In the genomic region with DNA sequence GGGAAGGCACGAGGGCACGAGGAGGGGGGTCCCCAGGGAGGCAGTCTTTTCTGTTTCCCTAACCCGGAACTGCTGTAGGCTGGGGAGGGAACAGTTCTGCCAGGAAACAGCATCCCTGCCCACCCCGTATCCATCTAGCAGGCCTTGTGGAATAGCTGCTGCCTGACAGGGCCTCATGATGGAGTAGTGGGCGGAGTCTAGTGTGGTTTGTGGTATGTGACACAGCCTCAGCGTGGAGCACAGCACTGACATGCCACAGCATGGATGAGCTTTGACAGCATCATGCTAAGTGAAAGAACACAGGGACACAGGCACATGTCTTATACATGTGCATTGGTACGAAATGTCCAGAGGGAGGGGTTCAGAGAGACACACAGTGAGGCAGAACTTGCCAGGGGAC, we compare ENCODE assay signal across 23 mouse cellular contexts. TPM values are rescaled to one million over a fixed set of nuclear protein-coding genes. Genes with fewer than 3 reads are reported as not detected.
DNase-seq lines count a peak whose midpoint lies in the region; ATAC-seq lines count a peak whose summit lies in the region.
"Had no signal": no experiment of that assay in that cellular context is flagged by ENCODE, and none has a peak within 500 bp of the region (broad histone marks: within the 10 kb centered on the region; RNA-seq: fewer than 3 reads in every experiment).

No protein-coding gene starts in this region.

- no peak overlapping the region for H3K4me2 ChIP-seq in hindbrain, embryonic 11.5 days (replicated peaks; ENCODE audit: low read depth, low read length)
- no peak overlapping the region for H3K4me2 ChIP-seq in midbrain, embryonic 16.5 days (ENCODE audit: low read length)
- H3K4me2 ChIP-seq: embryonic facial prominence, embryonic 15.5 days; forebrain, embryonic 15.5 days; limb, embryonic 15.5 days; lung, embryonic 15.5 days; neural tube, embryonic 12.5 days; stomach, embryonic 15.5 days had no signal

- H3K9ac ChIP-seq in hindbrain, embryonic 11.5 days (ENCODE audit: low read depth, low read length): no peak overlapping the region
- no peak overlapping the region for H3K9ac ChIP-seq in midbrain, embryonic 16.5 days (ENCODE audit: low read depth, low read length)
- H3K9ac ChIP-seq: embryonic facial prominence, embryonic 15.5 days; forebrain, embryonic 15.5 days; limb, embryonic 15.5 days; lung, embryonic 15.5 days; neural tube, embryonic 12.5 days; stomach, embryonic 15.5 days had no signal

- no peak for DNase-seq in hindbrain, embryonic 10.5 days (ENCODE audit: low spot score)
- no peak for DNase-seq in hindbrain, embryonic 11.5 days (ENCODE audit: low spot score)
- peak; percentile 36 for DNase-seq in testis, postnatal 10 days (ENCODE audit: low spot score)
- DNase-seq in testis, postnatal 14 days (ENCODE audit: low spot score): no peak
- peak; percentile 26 for DNase-seq in embryo, embryonic 10.5 days (ENCODE audit: low spot score)
- DNase-seq: adrenal gland, adult 2 months; cerebellum, postnatal 14 days; heart, postnatal 4 days; kidney, adult 9 months; layer of hippocampus, postnatal 36 days; right cerebral cortex, postnatal 14 days; thymus, postnatal 36 days had no signal

- H3K27ac ChIP-seq in hindbrain, embryonic 10.5 days: 0 out of 2 replicates have a peak overlapping the region, but pooled peaks have one; percentile 41
- H3K27ac ChIP-seq in hindbrain, embryonic 11.5 days (ENCODE audit: low read depth, low read length): no peak overlapping the region
- H3K27ac ChIP-seq in midbrain, embryonic 16.5 days (ENCODE audit: low read length): no peak overlapping the region
- H3K27ac ChIP-seq: embryonic facial prominence, embryonic 15.5 days; forebrain, embryonic 15.5 days; limb, embryonic 15.5 days; lung, embryonic 15.5 days; neural tube, embryonic 12.5 days; stomach, embryonic 15.5 days had no signal

- no peaks in the 10 kb centered on the region for H3K9me3 ChIP-seq in hindbrain, embryonic 10.5 days
- no peaks in the 10 kb centered on the region for H3K9me3 ChIP-seq in hindbrain, embryonic 11.5 days (ENCODE audit: control insufficient read depth, low read length)
- no peaks in the 10 kb centered on the region for H3K9me3 ChIP-seq in midbrain, embryonic 16.5 days (replicated peaks; ENCODE audit: control insufficient read depth, low read length, poor library complexity, severe bottlenecking)
- H3K9me3 ChIP-seq: embryonic facial prominence, embryonic 15.5 days; forebrain, embryonic 15.5 days; limb, embryonic 15.5 days; lung, embryonic 15.5 days; neural tube, embryonic 12.5 days; stomach, embryonic 15.5 days had no signal

- peaks cover 15% of the 10 kb centered on the region; the same call in 1 of the 2 replicates for H3K36me3 ChIP-seq in hindbrain, embryonic 10.5 days
- no peaks in the 10 kb centered on the region for H3K36me3 ChIP-seq in hindbrain, embryonic 11.5 days (ENCODE audit: control insufficient read depth, insufficient read depth, low read length)
- peaks cover 16% of the 10 kb centered on the region for H3K36me3 ChIP-seq in midbrain, embryonic 16.5 days (ENCODE audit: control insufficient read depth, insufficient read depth, low read length)
- H3K36me3 ChIP-seq: forebrain, embryonic 15.5 days; lung, embryonic 15.5 days; neural tube, embryonic 12.5 days; stomach, embryonic 15.5 days had no signal

- no peaks in the 10 kb centered on the region for H3K27me3 ChIP-seq in hindbrain, embryonic 10.5 days (ENCODE audit: insufficient read depth, poor library complexity, severe bottlenecking)
- no peaks in the 10 kb centered on the region for H3K27me3 ChIP-seq in hindbrain, embryonic 11.5 days (ENCODE audit: control insufficient read depth, insufficient read depth, low read length)
- H3K27me3 ChIP-seq in midbrain, embryonic 16.5 days (ENCODE audit: control insufficient read depth, insufficient read depth, low read depth, low read length): no peaks in the 10 kb centered on the region
- H3K27me3 ChIP-seq: embryonic facial prominence, embryonic 15.5 days; forebrain, embryonic 15.5 days; limb, embryonic 15.5 days; lung, embryonic 15.5 days; neural tube, embryonic 12.5 days; stomach, embryonic 15.5 days had no signal

- no peak for ATAC-seq in hindbrain, embryonic 11.5 days (ENCODE audit: low FRiP score)
- ATAC-seq in midbrain, embryonic 16.5 days: no peak
- no peak for ATAC-seq in CD4-positive, CD25-positive, alpha-beta regulatory T cell, adult 4 months
- ATAC-seq: forebrain, embryonic 15.5 days; inflammation-experienced regulatory T-cells, adult 6 months had no signal

- WGBS in hindbrain, embryonic 10.5 days: 76% methylated on average over 7 of the region's 7 CpGs
- WGBS in hindbrain, embryonic 11.5 days: 60% methylated on average over 7 of the region's 7 CpGs
- WGBS in midbrain, embryonic 16.5 days: 80% methylated on average over 7 of the region's 7 CpGs

- H3K4me3 ChIP-seq in hindbrain, embryonic 10.5 days: no peak overlapping the region
- no peak overlapping the region for H3K4me3 ChIP-seq in hindbrain, embryonic 11.5 days (ENCODE audit: low read depth, low read length)
- H3K4me3 ChIP-seq in midbrain, embryonic 16.5 days (ENCODE audit: low read depth, low read length): no peak overlapping the region
- H3K4me3 ChIP-seq: embryonic facial prominence, embryonic 15.5 days; forebrain, embryonic 15.5 days; limb, embryonic 15.5 days; lung, embryonic 15.5 days; neural tube, embryonic 12.5 days; stomach, embryonic 15.5 days had no signal

- H3K4me1 ChIP-seq in hindbrain, embryonic 10.5 days (replicated peaks): peaks cover 12% of the 10 kb centered on the region; the same call in 1 of the 2 replicates
- H3K4me1 ChIP-seq in hindbrain, embryonic 11.5 days (replicated peaks; ENCODE audit: control insufficient read depth, insufficient read depth, low read length): no peaks in the 10 kb centered on the region
- no peaks in the 10 kb centered on the region for H3K4me1 ChIP-seq in midbrain, embryonic 16.5 days (ENCODE audit: control insufficient read depth, insufficient read depth, low read length)
- H3K4me1 ChIP-seq: embryonic facial prominence, embryonic 15.5 days; forebrain, embryonic 15.5 days; lung, embryonic 15.5 days; neural tube, embryonic 12.5 days had no signal

RNA-seq across cellular contexts. Expression of gene Rhof, which starts 30.1 kb away (rescaled TPM):
- polyA plus RNA-seq in hindbrain, embryonic 10.5 days (2016; fragmentation: Nextera tagmentation; extraction: Ambion mirVana): 1.9 and 2.2 TPM in 2 replicates
- 1.7 and 2.0 TPM in 2 replicates for polyA plus RNA-seq in hindbrain, embryonic 11.5 days (2014; fragmentation: Nextera tagmentation; extraction: Ambion mirVana)
- 13.9 and 21.4 TPM in 2 replicates for polyA plus RNA-seq in midbrain, embryonic 16.5 days (2015; fragmentation: Nextera tagmentation; extraction: Ambion mirVana)
- polyA plus RNA-seq in CD4-positive, CD25-positive, alpha-beta regulatory T cell, adult 4 months (2017; shearing (Covaris generic)): 100 to 1,000 TPM in 1 of 2 experiments, 10 to 100 TPM in 1; 80.6 to 101 TPM

RNA-seq across cellular contexts. Expression of gene Tmem120b, which starts 34.2 kb away (rescaled TPM):
- 12.9 and 13.4 TPM in 2 replicates for polyA plus RNA-seq in hindbrain, embryonic 10.5 days (2016; fragmentation: Nextera tagmentation; extraction: Ambion mirVana)
- 7.8 and 9.0 TPM in 2 replicates for polyA plus RNA-seq in hindbrain, embryonic 11.5 days (2014; fragmentation: Nextera tagmentation; extraction: Ambion mirVana)
- polyA plus RNA-seq in midbrain, embryonic 16.5 days (2015; fragmentation: Nextera tagmentation; extraction: Ambion mirVana): 16.9 and 18.7 TPM in 2 replicates
- polyA plus RNA-seq in CD4-positive, CD25-positive, alpha-beta regulatory T cell, adult 4 months (2017; shearing (Covaris generic)): 1 to 10 TPM; 3.4 to 4.3 TPM

RNA-seq across cellular contexts. Expression of gene Setd1b, which starts 39.6 kb away (rescaled TPM):
- 7.9 and 9.5 TPM in 2 replicates for polyA plus RNA-seq in hindbrain, embryonic 10.5 days (2016; fragmentation: Nextera tagmentation; extraction: Ambion mirVana)
- 11.0 and 14.2 TPM in 2 replicates for polyA plus RNA-seq in hindbrain, embryonic 11.5 days (2014; fragmentation: Nextera tagmentation; extraction: Ambion mirVana)
- polyA plus RNA-seq in midbrain, embryonic 16.5 days (2015; fragmentation: Nextera tagmentation; extraction: Ambion mirVana): 10.0 and 11.8 TPM in 2 replicates
- polyA plus RNA-seq in CD4-positive, CD25-positive, alpha-beta regulatory T cell, adult 4 months (2017; shearing (Covaris generic)): 10 to 100 TPM; 17.1 to 20.8 TPM

RNA-seq across cellular contexts. Expression of gene Morn3, which starts 55.6 kb away (rescaled TPM):
- polyA plus RNA-seq in hindbrain, embryonic 10.5 days (2016; fragmentation: Nextera tagmentation; extraction: Ambion mirVana): 0.50 and 2.4 TPM in 2 replicates
- 0.77 and 1.0 TPM in 2 replicates for polyA plus RNA-seq in hindbrain, embryonic 11.5 days (2014; fragmentation: Nextera tagmentation; extraction: Ambion mirVana)
- polyA plus RNA-seq in midbrain, embryonic 16.5 days (2015; fragmentation: Nextera tagmentation; extraction: Ambion mirVana): 0.62 and 1.7 TPM in 2 replicates
- 1 to 10 TPM; 5.2 to 6.9 TPM for polyA plus RNA-seq in CD4-positive, CD25-positive, alpha-beta regulatory T cell, adult 4 months (2017; shearing (Covaris generic))
- polyA plus RNA-seq: adrenal gland, adult 2 months; heart, embryonic 14.5 days; neural tube, embryonic 12.5 days; spleen, adult 2 months had no signal

Comparison
In these comparisons a context has a peak if more than half of its experiments do, and no peak if none do; other contexts are left out.
1. DNase-seq: peak in testis, postnatal 10 days (single experiment) and embryo, embryonic 10.5 days (single experiment); none in hindbrain, embryonic 10.5 days (single experiment), hindbrain, embryonic 11.5 days (single experiment) and testis, postnatal 14 days (single experiment).